Mouse (Mus musculus): ENCODE data around the gene Kcnt1.

The Kcnt1 gene

DNA sequence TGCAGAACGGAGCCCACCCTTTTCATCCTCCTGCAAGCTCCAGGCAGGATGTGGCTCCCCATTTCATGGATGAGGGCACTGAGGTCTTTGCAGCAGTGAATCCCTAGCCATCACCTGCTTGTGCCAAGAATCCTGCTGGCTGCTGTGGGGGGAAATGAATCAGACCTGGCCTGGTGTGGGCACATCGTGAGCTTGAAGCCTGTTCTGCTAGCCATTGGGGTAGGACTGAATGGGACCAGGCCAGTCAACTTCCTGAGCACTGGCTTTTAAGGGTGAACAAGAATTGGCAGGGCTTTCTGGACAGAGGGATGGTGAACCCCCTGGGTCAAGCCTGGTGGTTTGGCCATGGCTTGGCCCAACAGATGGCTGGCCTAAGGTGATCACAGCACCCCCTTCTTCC, 15.0 kb downstream of the Kcnt1 start:
- no peak for DNase-seq (ENCODE audit: low spot score in 2 of 2)

DNA sequence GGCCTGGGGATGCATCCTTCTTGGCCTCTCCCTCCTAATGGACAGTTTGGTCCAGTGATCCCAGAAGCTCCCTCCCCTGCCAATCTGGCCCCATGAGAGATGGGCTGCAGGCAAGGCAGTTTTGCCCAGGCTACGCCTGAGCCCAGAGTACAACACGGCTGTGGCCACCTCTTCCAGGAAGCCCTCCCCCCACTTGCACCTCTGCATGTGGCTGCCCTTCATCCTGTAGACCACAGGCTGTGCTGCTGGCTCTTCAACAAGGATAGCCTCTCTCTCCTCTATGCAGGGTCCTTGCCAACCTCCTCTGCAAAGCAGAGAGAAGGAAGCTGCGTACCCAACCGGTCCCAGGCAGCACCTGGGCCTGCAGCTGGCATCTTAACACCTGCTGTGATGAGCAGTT, 15.5 kb downstream of the Kcnt1 start:
- no peak for DNase-seq (ENCODE audit: low spot score in 2 of 2)

DNA sequence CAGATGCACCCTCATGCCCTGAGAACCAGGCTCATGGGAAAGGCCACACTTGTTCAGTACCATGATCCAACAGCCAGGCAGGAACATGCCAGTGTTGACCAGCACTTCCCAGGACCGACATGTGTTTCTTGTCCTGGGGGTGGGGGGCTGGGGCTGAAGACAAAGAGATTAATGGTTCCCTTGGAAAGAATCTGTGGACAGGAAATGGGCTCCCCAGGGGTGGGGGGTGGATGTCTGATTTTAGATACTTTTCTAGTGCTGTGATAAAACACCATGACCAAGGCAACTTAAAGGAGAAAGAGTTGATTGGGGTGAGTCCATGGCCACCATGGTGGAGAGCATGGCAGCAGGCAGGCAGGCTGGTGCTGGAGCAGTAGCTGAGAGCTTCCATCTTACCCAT, 18.7 kb downstream of the Kcnt1 start:
- DNase-seq (ENCODE audit: low spot score in 2 of 2), result no peak

DNA sequence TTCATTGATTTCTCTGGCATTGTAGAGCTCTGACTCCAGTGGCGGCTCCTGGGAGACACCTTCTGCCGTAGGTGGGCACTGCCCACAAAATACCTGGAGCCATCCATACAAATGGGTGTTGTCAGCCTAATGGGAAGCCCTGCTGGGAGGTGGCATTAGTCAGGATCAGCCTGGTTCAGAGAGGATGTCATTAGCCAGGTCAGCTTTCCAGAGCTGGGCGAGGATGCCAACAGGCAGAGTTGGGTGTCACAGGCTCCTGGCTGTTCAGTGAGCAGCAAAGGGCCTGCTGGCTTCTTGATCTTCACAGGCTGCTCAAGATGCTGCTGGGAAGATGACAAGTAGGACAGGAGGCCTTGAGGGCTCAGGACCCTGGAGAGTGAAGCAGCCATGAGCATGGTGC, 21.2 kb downstream of the Kcnt1 start:
- no peak for DNase-seq (ENCODE audit: low spot score in 2 of 2)

DNA sequence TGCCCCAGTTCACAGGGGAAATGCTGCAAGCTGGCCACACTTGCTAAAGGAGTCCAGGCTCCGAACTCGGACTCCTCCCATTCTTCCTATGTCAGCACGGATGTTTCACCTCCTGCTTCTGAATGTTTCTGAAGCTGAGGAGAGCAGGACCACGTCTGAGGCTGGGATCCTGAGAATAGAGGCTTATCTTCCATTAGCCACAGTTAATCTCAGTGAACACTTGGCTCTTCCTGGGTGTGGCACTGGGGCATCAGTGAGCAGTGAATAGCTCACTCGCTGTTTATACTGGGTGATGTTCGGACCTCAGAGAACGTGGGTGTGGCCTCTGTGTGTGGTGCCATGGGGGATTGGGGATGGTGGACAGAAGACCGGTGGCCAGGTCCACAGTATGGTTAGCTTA, 23.7 kb downstream of the Kcnt1 start:
- no peak for DNase-seq (ENCODE audit: low spot score in 2 of 2)

DNA sequence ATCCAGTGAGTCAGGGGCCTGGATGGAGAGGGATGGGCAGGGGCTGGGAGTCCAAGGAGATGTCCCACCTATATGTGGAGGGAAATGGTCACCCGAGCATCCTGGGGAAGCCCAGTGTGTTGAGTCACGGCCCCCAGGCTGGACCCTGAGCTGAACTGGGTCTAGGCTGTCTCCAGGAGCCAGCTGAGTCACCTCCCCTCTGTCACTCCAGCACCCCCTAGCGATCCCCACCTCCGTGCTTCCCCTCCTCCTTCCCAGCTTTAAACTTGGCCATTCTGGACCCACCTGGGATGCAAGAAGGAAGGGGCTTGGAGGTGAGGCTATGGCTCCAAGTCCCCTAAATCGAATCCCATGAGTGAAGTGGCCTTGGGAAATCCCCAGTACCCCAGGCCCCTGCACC, 24.6 kb downstream of the Kcnt1 start:
- no peak for DNase-seq (ENCODE audit: low spot score in 2 of 2)

DNA sequence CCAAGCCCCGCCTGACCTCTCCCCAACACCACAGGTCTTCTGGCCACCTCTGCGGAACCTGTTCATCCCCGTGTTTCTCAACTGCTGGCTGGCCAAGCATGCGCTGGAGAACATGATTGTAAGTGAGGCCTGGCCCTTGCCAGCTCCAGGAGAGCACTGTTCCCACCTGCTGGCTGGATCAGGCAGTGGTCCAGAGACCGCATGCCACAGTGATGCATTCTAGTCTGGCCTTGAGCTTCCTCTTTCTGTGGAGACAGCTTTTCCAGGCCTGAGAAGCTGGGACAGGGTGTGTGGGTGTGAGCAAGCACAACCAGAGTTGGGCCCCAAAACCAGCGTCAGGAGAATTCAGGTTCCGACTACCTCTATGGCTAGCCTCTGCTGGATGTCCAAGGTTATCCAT, 28.9 kb downstream of the Kcnt1 start:
- no peak for DNase-seq (ENCODE audit: low spot score in 2 of 2)

- no peak for DNase-seq (ENCODE audit: low spot score in 2 of 2)
Measured at GRCm38 (mm10) chr2:25898970-25899369, 35.4 kb downstream of the Kcnt1 start.

GRCm38 (mm10) chr2:25909872-25910271, 46.3 kb downstream of the Kcnt1 start:
- DNase-seq (ENCODE audit: low spot score in 2 of 2), result no peak

GRCm38 (mm10) chr2:25913247-25913646, 49.7 kb downstream of the Kcnt1 start:
- DNase-seq (ENCODE audit: low spot score in 2 of 2), result no peak

DNA sequence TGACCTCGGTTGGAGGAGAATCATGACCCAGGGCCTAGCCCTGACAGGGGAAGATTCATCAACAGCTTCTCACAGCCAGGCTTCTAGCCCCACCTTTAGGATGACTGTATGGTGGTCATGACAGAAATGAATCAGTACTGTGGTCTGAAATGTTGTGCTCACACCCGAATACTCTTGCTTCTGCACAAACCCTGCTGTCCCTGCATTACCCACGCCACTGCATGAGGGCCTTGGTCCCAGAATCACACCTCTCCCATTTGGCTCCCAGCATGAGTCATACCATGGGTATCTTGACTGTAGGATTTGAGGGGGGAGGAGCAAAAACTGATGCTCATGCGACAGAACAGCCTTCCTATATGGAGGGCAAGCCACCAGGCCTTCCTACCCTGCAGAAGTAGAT, 50.7 kb downstream of the Kcnt1 start:
- DNase-seq (ENCODE audit: low spot score in 2 of 2), result no peak

DNA sequence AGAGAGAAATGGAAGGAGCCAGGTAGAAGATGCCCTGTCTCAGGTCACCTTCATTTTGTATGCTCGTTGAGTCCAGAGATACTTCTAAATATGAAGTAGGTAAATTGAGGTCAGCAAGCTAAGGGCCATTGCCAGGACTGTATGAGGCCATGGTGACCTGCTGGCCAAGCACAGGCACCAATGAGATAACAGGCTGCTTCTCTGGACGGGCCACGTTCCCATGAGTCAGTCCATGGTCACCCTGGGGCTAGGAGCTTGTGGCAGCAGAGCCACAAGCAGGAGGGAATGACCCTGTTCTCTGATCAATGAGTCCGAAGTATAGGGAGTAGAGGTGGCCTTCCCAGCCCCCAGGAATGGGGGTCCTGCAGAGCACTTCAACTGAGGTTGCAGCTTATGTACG, 51.3 kb downstream of the Kcnt1 start:
- DNase-seq (ENCODE audit: low spot score in 2 of 2), result no peak

DNA sequence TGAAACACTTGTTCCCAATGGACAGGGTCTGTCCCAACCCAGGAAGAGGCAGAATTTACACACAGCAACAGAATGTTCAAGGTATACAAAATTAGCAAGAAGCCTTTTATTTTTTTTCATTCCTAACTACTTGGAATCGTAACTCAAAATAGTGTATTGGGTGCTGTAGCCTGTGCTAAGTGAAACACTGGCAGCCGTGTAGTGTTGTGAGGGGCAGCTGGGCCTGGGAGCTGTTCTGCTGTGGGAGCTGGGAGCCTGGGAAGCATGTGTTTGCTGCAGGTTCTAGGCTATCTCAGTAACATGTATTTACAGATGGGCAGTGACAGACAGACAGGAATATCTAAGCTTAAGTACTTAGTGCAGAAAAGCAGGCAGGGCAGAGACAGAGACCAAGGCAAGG, 54.9 kb downstream of the Kcnt1 start:
- DNase-seq (ENCODE audit: low spot score in 2 of 2), result no peak

DNA sequence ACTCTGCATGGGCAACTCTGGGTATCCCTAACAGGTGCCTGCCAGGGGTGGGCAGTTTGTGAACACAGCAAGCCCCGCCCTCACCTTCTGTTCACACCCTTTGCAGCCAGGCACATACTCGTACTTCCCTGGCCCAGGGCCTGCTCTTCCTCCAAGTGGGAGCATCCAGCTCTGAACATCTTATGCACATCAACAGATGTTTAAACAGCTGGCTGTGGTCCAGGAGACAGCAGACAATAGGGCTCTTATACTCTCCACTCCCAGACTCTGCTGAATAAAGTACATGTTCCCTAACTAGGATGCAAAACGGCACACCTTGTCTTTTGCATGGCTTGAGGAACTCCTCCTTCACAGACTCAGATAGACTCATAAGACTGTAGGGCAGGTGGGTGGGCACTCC, 56.4 kb downstream of the Kcnt1 start:
- no peak for DNase-seq (ENCODE audit: low spot score in 2 of 2)

GRCm38 (mm10) chr2:25923799-25924198, 60.3 kb downstream of the Kcnt1 start:
- no peak for DNase-seq (ENCODE audit: low spot score in 2 of 2)

DNA sequence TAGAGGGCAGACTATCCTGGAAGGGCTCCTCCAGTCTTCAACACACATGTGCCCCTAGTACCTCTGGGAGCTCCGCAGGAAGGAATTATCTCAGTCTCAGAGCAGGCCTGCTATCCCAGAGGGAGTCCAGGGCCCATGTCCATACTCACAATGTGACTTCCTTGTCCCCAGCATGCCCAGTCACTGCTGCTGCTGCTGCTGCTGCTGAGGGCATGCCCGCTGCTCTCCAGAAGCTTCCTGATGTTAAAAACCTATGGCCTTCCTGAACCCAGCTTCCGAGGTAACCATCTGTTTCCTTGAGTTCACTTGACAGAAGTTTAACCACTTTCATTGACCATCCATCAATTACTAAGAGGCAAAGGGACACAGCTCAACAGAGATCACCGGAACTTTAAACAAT, 61.4 kb downstream of the Kcnt1 start:
- no peak for DNase-seq (ENCODE audit: low spot score in 2 of 2)

DNA sequence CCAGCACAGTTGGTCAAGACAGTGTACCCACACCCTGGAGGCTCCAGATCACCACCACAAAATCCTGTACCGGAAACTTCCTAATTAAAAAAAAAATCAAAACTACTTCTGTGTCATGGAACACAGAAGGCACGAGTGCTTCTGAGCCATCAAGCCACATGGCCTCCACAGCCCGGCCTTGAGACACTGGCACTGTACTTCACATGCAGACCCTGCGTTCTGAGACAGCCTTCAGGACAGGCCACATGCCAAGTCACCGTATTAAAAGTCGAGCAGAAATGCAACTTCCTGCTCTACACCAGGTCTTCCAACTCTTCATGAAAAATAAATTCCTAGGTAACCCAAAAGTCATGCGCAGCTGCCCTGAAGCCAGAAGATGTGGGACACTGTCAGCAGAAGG, 64.3 kb downstream of the Kcnt1 start:
- no peak for DNase-seq (ENCODE audit: low spot score in 2 of 2)

GRCm38 (mm10) chr2:25931249-25931859, 67.8 kb downstream of the Kcnt1 start:
- no peak for DNase-seq (ENCODE audit: low spot score in 2 of 2)

DNA sequence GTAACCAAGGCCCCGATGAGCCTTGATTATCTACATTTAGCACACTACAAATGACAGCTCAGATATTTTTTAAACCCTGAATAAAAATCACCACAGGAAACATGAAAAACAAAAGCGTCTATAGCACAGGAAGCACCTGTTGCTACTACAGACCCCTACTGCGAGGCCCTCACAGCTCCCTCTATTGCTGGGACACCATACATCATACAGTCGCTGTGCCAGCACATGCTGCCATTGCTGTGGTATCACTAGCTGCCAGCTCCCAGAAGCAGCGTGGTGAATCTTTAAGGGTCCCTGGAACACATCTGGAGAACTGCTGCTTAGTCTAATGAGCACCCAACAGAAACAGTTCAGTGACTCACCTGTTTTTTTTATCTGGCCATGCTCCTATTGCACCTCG, 77.0 kb downstream of the Kcnt1 start:
- DNase-seq (ENCODE audit: low spot score in 2 of 2), result no peak

- DNase-seq (ENCODE audit: low spot score in 2 of 2), result no peak
Measured at GRCm38 (mm10) chr2:25943822-25944221, 80.3 kb downstream of the Kcnt1 start.

GRCm38 (mm10) chr2:25947950-25948349, 84.4 kb downstream of the Kcnt1 start:
- no peak for DNase-seq (ENCODE audit: low spot score in 2 of 2)

GRCm38 (mm10) chr2:25949291-25949690, 85.8 kb downstream of the Kcnt1 start:
- no peak for DNase-seq (ENCODE audit: low spot score in 2 of 2)
